Mouse (Mus musculus) heart, postnatal 0 days (tissue): Measurements from ENCODE around the gene Ino80b.

Source experiments
- CTCF ChIP-seq: IDR thresholded peaks from 2 replicates; pipeline ENCODE4 v1.5.1; 2016; ENCODE audit warnings: antibody characterized with exemption, control low read depth, low read depth
- EP300 ChIP-seq: IDR thresholded peaks from 2 replicates; pipeline ENCODE4 v1.6.1; 2016; ENCODE audit warnings: antibody characterized with exemption, low read depth

GRCm38 (mm10) chr6:83138056-83138455, 12.8 kb upstream of the Ino80b start:
- TF ChIP-seq CTCF (no peak; the same call in 1 of the 2 replicates), EP300 (no peak)
